Mouse (Mus musculus): ENCODE measurements around the gene Chd3.

The Chd3 gene

DNA sequence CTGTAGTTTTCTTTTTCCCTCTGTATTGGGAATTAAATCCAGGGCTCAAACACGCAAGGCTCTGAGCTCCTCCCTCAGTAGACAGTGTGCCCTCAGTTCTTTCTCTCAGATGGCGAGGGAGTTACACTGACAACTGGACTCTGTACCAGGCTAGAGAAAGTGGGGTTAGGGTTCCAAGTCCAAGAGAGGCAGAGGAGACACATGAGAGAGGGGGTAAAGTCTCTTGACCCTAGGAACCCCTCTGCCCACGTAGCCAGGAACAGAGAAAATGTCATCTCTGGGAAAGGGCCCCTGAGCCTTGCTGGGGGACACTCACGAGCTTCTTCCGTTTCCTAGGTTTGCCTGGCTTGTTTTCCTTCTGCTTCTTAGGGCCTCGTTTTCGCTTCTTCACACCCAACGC, 4.8 kb downstream of the Chd3 start:
- peak; percentile 55 for DNase-seq

DNA sequence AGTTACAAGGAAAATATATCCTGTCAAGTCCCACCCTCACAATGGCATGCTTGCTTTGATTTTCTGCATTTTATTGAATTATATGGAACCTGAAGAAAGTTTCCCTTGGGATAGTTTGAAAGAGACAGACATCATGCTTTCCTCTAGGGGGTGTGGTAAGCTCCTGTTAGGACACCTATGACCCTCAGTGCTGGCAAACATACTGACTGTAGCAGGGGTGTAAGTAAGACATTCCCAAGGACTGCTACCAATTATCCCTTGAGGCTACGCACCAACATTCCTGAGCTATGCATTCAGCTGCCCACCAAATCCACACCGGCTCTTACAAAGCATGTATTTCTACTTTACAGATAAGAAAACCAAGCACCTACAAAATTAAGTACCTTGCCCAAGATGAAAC, 6.7 kb downstream of the Chd3 start:
- no peak for DNase-seq

DNA sequence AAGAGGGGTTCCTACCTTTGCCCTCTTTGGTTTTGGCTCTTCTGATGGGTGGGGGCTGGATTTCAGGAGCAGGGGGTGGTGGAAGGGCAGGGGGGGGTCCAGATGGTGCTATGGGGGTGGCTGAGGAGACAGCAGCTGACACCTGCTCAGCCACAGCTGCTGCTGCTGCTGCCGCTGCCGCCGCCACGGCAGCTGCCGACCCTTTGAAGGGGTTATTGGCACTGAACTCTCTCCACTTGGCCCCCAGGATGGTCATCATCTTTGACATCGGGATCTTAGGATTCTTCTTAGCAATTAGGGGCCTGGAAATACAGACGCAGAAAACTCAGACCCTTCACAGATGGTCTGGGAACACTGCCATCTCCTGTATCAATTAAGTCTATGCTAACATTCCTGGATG, 7.2 kb downstream of the Chd3 start:
- no peak for DNase-seq

DNA sequence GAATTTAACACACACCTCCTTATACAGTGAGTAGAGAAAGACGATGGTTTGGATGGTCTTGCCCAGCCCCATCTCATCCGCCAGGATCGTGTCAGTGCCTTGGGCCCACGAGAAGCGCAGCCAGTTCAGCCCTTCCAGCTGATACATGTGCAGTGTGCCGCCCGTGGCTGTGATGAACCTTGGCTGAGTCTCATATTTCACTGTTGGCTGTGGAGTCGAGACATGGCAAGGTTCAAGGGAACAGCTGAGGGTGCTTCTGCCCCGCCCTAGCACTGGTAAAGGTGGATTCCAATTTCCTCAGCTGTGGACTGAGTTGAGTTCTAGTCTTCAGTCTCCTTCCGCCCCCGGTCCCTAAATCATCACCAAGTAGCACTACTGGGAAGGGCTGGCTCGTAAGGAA, 11.5 kb downstream of the Chd3 start:
- no peak for DNase-seq

DNA sequence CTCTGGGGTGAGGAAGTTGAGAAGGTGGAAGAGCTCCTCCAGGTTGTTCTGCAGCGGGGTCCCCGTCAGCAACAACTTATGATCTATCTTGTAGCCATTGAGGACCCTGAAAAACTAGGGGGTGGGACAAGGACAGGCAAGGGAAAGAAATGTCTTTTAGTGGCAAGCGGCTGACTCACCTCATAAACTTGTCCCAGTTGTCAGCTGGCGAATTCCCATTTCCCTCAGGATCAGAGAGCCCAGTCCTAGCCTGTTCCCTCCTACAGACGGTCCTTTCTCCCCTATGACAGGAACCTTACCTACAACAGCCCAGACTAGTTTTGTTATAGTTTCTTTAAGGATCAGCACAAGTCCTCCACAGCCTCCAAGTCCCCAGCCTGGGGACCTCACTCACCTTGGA, 12.7 kb downstream of the Chd3 start:
- no peak for DNase-seq

DNA sequence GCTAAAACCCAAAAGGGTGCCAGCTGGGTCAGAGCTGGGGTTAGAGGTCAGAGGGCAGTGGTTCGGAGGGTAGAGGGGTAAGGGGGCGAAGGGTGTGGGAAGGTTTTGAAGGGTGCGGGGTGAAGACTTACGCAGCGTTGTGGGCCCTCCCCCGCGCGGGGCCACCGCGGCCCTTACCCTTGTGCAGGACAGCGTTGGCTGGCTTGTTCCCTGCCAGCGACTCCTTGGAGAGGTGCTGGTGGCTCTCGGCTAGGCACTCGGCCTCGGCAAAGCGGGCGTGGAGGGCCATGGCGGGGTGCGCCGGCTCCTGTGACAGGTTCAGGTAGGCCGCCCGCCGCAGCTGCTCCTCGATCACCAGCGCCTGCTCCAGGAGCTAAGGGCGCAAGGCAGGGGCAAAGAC, 22.8 kb downstream of the Chd3 start:
- DNase-seq: no peak

DNA sequence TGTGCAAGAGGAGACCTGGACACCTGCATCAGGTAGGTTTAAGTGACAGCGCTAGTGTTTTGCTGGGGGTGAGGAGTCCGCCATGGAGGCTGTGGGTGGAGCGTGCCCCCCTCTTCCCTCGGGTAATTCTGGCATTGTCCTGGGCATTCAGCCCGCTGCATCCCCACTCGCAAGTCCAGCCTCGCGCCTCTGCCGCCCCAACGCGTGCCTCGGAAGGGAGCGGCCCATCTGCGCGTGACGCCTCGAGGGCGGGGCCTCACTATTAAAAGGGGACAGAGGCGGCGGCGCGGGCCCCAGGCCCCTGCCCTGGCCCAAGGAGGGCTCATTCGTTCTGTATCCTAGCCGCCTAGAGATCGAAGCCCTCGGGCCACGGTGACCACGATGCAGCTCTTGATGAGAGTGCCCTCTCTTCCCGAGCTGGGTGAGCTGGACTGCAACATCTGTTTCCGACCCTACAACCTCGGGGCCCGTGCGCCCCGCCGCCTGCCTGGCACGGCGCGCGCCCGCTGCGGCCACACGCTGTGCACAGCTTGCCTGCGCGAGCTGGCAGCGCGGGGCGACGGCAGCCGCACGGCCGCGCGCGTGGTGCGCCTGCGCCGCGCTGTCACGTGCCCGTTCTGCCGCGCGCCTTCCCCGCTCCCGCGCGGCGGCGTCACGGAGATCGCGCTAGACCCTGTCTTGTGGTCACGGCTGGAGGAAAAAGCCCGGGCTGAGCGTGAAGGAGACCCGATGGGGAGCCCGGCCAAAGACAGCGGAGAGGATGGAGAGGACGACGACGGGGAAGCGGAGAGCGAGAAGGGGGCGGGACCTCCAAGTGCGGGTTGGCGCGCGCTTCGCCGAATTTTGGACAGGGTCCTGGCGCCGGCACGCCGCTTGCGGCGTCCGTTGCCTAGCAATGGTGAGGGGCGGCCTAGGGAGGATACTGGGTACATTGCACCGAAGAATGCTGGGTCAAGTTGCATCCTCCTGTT, 28.8 kb downstream of the Chd3 start, which contains the start of gene Rnf227:
Rnf227 (plus strand) TSS at position 301 of the 971 bp plus-strand sequence.
- peak; percentile 77 for DNase-seq

DNA sequence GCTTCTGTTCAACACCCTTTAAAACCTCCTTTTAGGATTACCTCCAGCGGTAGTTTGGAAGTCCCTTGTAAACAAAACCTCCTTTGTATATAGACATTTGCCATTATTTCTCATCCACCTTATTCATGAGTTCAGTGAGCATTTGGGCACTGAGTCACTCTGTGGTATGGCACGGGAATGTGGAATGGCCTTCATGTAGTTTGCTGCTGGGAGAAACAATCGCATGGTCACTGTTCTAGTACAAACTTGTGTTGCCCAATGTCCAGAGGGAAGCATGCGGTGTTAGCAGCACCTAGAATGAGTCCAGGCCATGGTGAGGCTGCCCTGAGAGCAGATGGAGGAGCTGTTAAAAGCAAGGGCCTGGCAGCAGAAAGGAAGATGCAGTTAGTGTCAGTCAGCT, 34.4 kb downstream of the Chd3 start:
- DNase-seq: no peak

DNA sequence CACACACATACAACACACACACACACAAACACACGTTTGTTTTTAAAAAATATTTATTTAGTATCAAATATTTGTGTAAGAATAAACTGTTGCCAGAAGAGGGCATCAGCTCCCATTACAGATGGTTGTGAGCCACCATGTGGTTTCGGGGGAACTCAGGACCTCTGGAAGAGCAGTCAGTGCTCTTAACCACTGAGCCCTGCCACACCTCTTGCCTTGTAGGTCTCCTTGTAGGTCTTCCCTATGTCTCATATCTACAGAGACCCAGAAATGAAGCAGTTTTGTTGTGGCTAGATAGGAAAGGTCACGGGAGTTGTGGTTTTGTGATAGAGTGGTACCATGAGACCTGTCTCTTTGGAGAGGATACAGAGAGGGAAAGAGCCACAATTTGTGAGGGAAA, 35.3 kb downstream of the Chd3 start:
- no peak for DNase-seq

DNA sequence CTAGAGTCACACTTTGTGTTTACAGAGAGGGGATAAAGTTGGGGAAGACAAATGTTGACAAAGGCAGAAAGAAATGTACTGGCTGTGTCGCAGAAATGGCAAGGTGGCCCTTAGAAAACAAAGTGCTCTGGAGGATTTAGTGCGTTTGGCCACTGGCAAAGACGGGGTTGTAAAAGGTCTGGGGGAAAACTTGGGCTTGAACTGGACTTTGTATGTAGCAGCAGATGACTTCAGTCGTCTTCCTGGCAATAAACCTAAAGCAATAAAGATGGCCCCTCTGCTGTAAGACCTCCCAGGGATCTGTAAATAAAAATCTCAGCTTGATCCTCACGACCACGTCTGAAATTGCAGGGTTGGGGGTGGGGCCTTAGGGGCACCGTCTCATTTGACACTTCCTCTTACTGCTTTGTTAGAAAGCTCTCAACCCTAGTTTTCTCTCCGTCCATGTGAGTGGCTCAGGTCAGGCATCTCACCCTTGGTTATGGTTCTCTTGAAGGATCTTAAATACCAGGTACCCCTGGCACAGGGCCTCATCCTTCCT, 36.4 kb downstream of the Chd3 start:
- no peak for DNase-seq

DNA sequence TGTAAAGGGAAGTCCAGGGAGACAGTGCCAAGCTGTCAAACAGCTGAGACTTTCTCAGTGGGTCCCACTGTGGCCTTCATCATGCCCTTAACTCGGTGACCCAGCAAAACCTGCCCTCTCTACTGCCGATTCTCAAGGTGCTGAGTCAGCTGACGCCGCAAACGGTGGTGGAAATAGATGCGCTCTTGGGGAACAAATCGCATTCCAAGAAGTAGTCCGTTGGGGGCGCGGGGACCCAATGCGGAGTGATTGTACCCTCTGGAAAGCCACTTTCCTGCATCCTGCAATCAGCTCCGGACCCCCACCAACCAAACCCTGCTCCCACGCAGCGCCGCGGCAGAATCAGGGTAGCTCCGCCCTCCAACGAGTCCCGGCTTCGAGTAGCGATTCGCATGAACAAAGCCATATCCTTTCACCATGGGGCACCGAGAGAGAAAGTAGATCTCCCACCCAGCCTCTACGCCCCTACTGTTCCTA, 37.2 kb downstream of the Chd3 start:
- DNase-seq: peak; percentile 73

DNA sequence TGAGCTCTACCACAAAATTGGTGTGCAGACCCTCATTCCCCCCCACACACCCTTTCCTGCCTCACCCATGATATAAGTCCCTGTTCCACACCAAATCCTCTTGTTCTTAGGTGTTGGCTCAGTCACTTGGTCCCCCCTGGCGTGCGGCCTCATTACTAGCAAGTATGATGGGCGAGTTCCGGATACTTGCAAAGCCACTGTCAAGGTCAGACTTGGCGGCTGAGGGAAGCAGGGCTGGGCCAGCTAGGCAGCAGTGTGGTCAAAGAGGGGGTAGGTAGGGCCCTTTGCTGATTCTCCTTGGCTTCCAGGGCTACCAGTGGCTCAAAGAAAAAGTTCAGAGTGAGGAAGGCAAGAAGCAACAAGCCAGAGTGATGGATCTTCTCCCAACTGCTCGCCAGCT, 38.1 kb downstream of the Chd3 start:
- DNase-seq: no peak

DNA sequence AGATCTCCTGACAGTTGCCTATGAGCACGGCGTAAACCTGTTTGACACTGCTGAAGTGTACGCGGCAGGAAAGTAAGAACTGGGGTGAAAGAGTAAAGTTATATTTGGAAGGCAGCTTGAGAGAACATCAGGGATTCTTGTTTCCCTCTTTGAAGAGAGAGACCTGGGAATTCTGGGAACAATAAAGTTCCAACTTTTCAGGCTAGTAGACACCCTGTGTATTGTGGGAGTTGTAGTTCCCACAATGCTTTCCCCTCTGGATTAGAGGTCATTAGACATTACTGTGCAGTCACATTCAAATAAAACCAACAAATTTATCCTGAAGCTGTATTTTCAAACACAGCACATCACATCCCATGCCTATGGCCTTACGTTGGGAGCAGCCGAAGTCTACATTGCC, 40.7 kb downstream of the Chd3 start:
- no peak for DNase-seq

DNA sequence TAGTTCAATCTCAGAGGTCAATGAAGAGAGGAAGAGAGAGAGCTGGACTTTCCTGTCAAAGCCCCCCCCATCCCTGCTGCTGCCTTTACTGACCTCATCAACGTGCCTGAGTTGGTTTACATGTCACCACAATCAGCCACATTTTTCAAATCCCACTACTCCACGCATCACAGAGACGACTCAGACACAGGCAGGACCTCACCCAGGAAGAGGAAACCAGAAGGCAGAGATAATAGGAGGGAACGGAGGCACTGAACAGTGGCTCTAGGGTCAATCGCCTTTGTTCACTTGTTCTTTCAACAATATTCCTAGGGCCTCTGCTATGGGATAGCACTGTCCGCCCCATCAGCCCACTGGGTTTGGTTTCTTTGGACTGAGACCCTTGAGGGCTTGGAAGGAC, 41.6 kb downstream of the Chd3 start:
- DNase-seq: no peak

DNA sequence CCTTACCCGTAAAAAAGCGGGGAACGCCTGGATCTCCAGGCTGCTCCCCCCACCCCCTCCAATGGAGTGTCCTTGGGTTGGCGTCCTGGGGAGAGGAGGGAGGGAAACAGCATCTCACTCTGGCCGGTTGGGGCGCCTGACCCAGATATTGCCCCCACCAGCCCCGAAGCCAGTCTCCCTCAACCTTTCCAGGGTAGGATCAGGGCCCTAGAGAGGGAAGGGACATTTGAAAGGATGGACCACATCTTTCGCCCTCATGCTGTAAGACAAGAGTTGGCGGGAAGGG, 42.1 kb downstream of the Chd3 start:
- no peak for DNase-seq

DNA sequence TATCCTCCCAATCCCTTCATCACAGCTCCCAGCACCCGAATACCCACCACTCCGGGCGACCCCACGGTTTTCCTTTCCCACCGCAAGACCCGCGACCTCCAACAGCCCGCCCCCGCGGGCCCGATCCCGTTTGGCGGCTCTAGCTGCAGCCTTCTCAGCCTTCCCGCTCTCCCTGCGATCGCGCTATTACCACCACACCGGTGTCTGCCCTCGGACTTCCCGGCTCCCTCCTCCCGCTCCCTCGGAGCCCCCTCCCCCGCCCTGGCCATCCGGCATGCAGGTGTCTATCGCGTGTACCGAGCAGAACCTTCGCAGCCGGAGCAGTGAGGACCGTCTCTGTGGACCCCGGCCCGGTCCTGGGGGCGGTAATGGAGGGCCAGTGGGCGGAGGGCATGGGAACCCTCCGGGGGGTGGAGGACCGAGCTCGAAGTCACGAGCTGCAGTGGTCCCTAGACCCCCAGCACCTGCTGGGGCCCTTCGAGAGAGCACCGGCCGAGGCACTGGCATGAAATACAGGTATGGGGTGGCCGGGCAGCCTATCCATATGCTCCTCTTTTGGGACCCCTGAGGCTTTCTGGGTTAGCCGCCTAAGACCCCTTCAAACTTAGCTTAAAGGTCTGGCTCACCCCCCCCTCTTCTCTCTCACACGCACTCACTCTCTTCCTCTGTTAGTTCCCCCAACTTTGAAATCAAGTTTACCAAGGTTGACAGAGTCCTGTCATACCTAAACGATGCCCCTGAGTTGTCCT, 42.6 kb downstream of the Chd3 start:
- DNase-seq: no peak

DNA sequence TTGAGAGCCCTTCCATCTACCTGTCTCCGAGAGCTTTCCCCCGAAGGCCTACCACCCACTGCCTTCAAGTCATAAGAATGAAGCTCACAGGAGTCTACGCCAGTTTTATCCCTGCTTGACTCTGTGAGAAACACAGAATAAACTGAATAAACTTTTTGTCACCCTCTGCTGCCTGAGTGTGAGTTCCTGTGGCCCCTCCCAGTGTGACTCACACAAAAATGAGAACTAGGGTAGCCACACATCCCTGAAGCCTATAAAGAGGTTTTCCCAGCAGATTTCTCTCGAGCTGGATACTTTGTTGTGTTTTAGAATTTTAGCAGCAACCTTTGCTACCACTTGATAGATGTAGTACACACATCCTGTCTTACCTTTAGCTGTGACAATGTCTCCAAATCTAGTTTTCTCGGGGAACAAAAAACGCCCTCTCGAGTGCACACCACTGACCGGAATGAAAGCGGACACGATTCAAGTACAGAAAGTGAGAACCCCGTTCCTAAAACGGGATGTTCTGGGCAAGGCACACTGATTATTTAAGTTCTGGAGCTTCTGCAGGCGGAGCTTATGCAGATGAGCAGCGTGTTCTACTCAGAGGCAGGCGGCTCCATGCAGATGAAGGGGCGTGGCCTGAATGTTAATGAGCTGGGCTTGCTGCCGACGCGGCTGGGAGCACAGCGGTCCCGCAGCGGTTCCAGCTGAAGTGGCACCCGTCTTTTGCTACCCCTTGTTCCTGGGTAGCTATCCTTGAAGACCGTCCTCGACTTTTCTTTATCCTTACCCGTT, 43.4 kb downstream of the Chd3 start, which contains the start of gene Kcnab3:
Kcnab3 (plus strand) TSS at position 631 of the 780 bp plus-strand sequence.
- peak; percentile 88 for DNase-seq

DNA sequence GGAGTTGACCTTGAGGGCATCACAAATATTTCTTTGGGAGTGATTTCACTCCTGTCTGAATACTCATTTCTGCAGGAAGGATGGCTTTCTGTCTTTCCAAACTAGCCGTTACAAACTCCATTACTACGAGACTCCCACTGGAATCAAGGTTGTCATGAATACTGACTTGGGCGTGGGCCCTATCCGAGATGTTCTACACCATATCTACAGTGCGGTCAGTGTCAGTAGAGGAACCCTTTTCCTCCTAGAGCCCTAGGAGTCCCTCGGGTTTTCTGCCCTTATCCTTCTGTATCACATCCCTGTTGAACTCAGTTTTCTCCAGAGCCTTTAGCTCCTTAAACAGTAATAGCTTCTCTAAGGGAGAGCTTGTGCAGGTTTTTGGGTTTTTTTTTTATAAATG, 44.5 kb downstream of the Chd3 start:
- DNase-seq: no peak

DNA sequence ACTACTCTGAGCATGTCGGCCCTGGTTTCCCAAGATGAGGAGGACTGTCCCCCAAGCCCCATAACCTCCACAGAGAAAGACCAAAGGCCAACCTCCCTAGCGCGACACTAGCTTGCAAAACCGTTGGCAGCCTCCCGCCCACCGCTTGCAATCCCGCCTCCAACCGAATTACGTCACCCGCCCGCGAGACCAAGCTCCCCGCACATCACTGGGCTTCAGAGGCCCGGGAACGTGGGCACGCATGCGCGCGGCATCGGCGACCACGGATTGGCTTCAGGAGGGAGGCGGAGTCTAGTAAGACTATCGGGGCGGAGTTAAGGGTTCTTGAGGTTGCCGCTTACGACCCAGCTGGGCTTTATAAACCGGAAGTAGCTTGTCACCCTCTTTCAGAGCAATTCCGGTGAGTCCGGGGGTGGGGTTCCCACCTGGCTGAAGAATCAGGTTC, 45.5 kb downstream of the Chd3 start, which contains the start of the genes Cntrob and Trappc1:
Cntrob (minus strand) TSS at position 109 of the 445 bp plus-strand sequence.
Trappc1 (plus strand) TSS at position 314 of the 445 bp plus-strand sequence.
- DNase-seq: peak; percentile 96

DNA sequence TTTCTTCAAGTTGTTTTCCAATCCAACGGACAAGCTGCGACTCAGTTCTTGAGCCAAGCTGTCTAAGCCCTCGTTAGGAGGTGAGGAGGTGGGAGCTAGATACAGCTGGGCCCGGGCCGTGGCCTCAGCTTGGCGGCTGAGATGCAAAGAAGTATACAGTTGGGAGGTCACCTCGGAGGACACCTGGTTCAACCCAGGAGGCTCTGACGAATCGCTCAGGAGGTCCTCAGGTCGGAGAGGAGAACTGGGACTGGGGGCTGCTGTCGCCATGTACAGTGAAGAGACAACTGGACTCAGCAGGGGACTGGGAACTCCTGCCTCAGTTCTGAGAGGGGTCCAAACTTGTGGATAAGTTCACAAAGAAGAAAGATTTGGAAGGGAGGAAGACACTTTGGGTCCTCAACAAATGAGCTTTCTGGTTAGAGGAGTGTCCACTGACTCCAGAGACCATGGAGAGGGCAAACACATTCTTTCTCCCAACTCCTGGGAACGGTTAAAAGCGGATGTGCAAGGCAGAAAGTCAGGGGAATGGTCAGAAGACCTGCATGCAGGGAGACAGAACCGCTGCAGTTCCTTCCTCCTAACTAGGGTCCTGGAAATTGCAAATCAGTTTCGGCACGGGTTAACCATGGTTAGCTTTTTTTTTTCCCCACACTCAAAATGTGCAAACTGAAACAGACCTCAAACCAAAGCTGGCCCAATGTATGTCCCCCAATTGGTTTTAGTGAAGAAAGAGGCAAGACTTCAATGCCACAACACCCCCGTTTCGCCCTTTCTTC, 46.3 kb downstream of the Chd3 start:
- DNase-seq: no peak

DNA sequence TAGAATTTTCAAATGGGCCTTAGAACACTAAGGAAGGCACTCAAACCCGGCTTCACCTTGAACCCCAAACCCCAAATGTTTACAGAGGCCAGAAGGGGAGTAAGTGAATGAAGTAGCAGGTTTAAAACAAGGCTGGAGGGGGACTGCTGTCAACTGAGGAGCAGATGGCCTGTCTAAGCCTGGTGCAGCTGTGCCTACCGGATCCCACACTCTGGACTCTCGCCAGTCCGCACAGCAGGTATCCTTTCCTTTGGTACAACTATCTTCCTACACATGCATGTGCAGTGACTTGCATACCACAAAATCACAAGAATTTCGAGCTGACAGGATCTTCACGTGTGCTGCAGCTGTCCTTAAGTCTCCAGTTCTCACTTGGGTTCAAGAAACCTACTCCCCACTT, 47.2 kb downstream of the Chd3 start:
- DNase-seq: no peak

DNA sequence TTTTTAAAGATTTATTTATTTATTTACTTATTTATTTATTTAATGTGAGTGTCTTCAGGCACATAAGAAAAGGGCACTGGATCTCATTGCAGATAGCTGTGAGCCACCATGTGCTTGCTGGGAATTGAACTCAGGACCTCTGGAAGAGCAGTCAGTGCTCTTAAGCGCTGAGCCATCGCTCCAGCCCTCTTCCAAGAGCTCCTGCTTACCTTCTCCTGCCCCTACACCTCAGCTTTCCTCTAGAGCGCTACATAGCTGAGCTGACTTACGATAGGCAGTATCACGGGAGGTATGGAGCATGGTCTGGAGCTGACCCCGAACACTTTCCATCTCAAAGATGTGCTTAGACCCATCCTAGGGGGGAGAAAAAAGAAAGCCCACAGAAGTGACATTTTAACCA, 47.6 kb downstream of the Chd3 start:
- no peak for DNase-seq

All from kidney, adult 18-20 months (tissue).